Mouse (Mus musculus) spleen, adult 18-20 months (tissue): ENCODE results near the gene Unk.
"Not testable (repeated sequence)": the region's sequence is repeated elsewhere in the genome, so short reads cannot be mapped to it uniquely, and the experiment has no call there.

Source experiments
- DNase-seq, 2 experiments: peaks; one replicate each; pipeline ENCODE4 v3.0.0; 2022; ENCODE audit warnings: mixed read lengths in 2 of 2

The Unk gene

GRCm38 (mm10) chr11:116091591-116091990 is 61.5 kb downstream of the Unk start:
- no peak for DNase-seq

GRCm38 (mm10) chr11:116092959-116093358 is 62.8 kb downstream of the Unk start:
- DNase-seq, result not testable (repeated sequence)

- no peak for DNase-seq
These were observed 63.8 kb downstream of the Unk start for GRCm38 (mm10) chr11:116093771-116094565.

- no peak for DNase-seq
These were observed 65.5 kb downstream of the Unk start for GRCm38 (mm10) chr11:116095573-116095972.

GRCm38 (mm10) chr11:116096213-116097108 is 66.3 kb downstream of the Unk start:
- no peak for DNase-seq

GRCm38 (mm10) chr11:116098711-116099460 is 68.8 kb downstream of the Unk start:
- no peak for DNase-seq

- DNase-seq, result no peak
These were observed 69.3 kb downstream of the Unk start for GRCm38 (mm10) chr11:116099462-116099861.

GRCm38 (mm10) chr11:116100385-116100784 is 70.3 kb downstream of the Unk start:
- DNase-seq, result no peak

- DNase-seq, result no peak
These were observed 70.7 kb downstream of the Unk start for GRCm38 (mm10) chr11:116100839-116101238.

- no peak for DNase-seq
These were observed 71.8 kb downstream of the Unk start for GRCm38 (mm10) chr11:116101931-116102381.

GRCm38 (mm10) chr11:116102472-116102871 is 72.3 kb downstream of the Unk start:
- DNase-seq, result no peak

GRCm38 (mm10) chr11:116103572-116103971 is 73.5 kb downstream of the Unk start:
- no peak for DNase-seq

GRCm38 (mm10) chr11:116104006-116104646 is 74.0 kb downstream of the Unk start:
- no peak for DNase-seq

GRCm38 (mm10) chr11:116105065-116105464 is 74.9 kb downstream of the Unk start:
- no peak for DNase-seq

GRCm38 (mm10) chr11:116106154-116106962 is 76.2 kb downstream of the Unk start:
- no peak for DNase-seq

- no peak for DNase-seq
These were observed 77.0 kb downstream of the Unk start for GRCm38 (mm10) chr11:116106963-116107776.

- DNase-seq, result no peak
These were observed 77.7 kb downstream of the Unk start for GRCm38 (mm10) chr11:116107777-116108285.

- DNase-seq, result no peak
These were observed 78.5 kb downstream of the Unk start for GRCm38 (mm10) chr11:116108464-116109137.

GRCm38 (mm10) chr11:116109441-116110081 is 79.4 kb downstream of the Unk start:
- no peak for DNase-seq
